Mouse (Mus musculus) liver, adult 10 weeks (tissue): ENCODE results near the gene Ttc16. TPM values are rescaled to one million over a fixed set of nuclear protein-coding genes. Genes with fewer than 3 reads are reported as not detected.

Experiments used
- polyA plus RNA-seq: library from polyadenylated mRNA; stranded (reverse); fragments of 350-450 nt; fragmentation: Illumina TruSeq; extraction: RNeasy Lipid Tissue Mini Kit (QIAGEN cat#74804); gene quantifications from one replicate; pipeline ENCODE4 v1.2.3, GENCODE M21; 2014; ENCODE audit warnings: low read depth, low replicate concordance

Ttc16 gene
- polyA plus RNA-seq = not detected

GRCm38 (mm10) chr2:32775359-32776074, at the start of gene Ttc16, which contains the start of gene Ptrh1:
Ttc16 (minus strand) TSS chr2:32775633.
Ptrh1 (plus strand) TSS chr2:32775786.

GRCm38 (mm10) chr2:32784048-32784681, 8.7 kb upstream of the Ttc16 start, which contains the start of gene Cfap157:
Cfap157 (minus strand) TSS chr2:32784428.

GRCm38 (mm10) chr2:32757056-32757845, 18.2 kb downstream of the Ttc16 start, which contains the start of gene Tor2a:
Tor2a (plus strand) TSS chr2:32757234.

GRCm38 (mm10) chr2:32740916-32741272, 34.5 kb downstream of the Ttc16 start, which contains the start of gene 6330409D20Rik:
6330409D20Rik (minus strand) TSS chr2:32741016.

GRCm38 (mm10) chr2:32720681-32721229, 54.7 kb downstream of the Ttc16 start, which contains the start of gene Sh2d3c:
Sh2d3c (plus strand) TSS chr2:32721055.

GRCm38 (mm10) chr2:32712934-32713817, 62.3 kb downstream of the Ttc16 start, which contains the start of gene Cdk9:
Cdk9 (minus strand) TSS chr2:32713076.

Other genes with a start within 250 kb of the Ttc16 start
- 3.7 TPM for gene Fam102a, start 240.3 kb downstream of the Ttc16 start, polyA plus RNA-seq
- 3.4 TPM for gene Dpm2, start 204.8 kb downstream of the Ttc16 start, polyA plus RNA-seq
- gene Pip5kl1, start 200.8 kb downstream of the Ttc16 start, polyA plus RNA-seq = not detected
- not detected for gene 9430097D07Rik, start 199.9 kb downstream of the Ttc16 start, polyA plus RNA-seq
- 0.13 TPM for gene St6galnac4, start 188.5 kb downstream of the Ttc16 start, polyA plus RNA-seq
- 9.5 TPM for gene St6galnac6, start 175.9 kb downstream of the Ttc16 start, polyA plus RNA-seq
- gene Ak1, start 153.9 kb downstream of the Ttc16 start, polyA plus RNA-seq = not detected
- gene Eng, start 129.0 kb downstream of the Ttc16 start, polyA plus RNA-seq = 2.6 TPM
- 20.6 TPM for gene Fpgs, start 71.5 kb downstream of the Ttc16 start, polyA plus RNA-seq
- 18.5 TPM for gene Cdk9, start 62.6 kb downstream of the Ttc16 start, polyA plus RNA-seq
- gene Sh2d3c, start 54.6 kb downstream of the Ttc16 start, polyA plus RNA-seq = 0.11 TPM
- gene 6330409D20Rik, start 34.6 kb downstream of the Ttc16 start, polyA plus RNA-seq = not detected
- gene Tor2a, start 18.4 kb downstream of the Ttc16 start, polyA plus RNA-seq = 2.4 TPM
- gene Ptrh1, start 153 bp upstream of the Ttc16 start, polyA plus RNA-seq = not detected
- gene Cfap157, start 8.8 kb upstream of the Ttc16 start, polyA plus RNA-seq = not detected
- 0.74 TPM for gene Stxbp1, start 71.6 kb upstream of the Ttc16 start, polyA plus RNA-seq
- gene Fam129b, start 100.5 kb upstream of the Ttc16 start, polyA plus RNA-seq = 0.42 TPM
- gene Rpl12, start 185.9 kb upstream of the Ttc16 start, polyA plus RNA-seq = 122 TPM
- gene Lrsam1, start 186.0 kb upstream of the Ttc16 start, polyA plus RNA-seq = 2.0 TPM
- 0.64 TPM for gene Slc2a8, start 206.4 kb upstream of the Ttc16 start, polyA plus RNA-seq